Mouse (Mus musculus) mesoderm, embryonic 11.5 days (tissue): ENCODE measurements at regions not wholly inside any gene's neighbourhood (a gene's known extent, or its start where the extent isn't known, plus 50 kb on each side); places are given as distances from the start of the nearest gene placed in this dataset.

Experiments
- DNase-seq: peaks from one replicate; pipeline ENCODE4 v3.0.0-alpha.2; 2012; ENCODE audit warnings: low read depth, low spot score

GRCm38 (mm10) chr11:64655162-64655561 lies 218.7 kb upstream of the F930015N05Rik start:
- DNase-seq = no peak

GRCm38 (mm10) chr11:64663166-64663565 lies 226.7 kb upstream of the F930015N05Rik start:
- DNase-seq = no peak

GRCm38 (mm10) chr11:64667010-64667409 lies 230.6 kb upstream of the F930015N05Rik start:
- no peak for DNase-seq

- no peak for DNase-seq
These were observed 231.1 kb upstream of the F930015N05Rik start for GRCm38 (mm10) chr11:64667521-64667920.

- no peak for DNase-seq
These were observed 235.4 kb upstream of the F930015N05Rik start for GRCm38 (mm10) chr11:64671898-64672297.

- DNase-seq = no peak
These were observed 237.1 kb upstream of the F930015N05Rik start for GRCm38 (mm10) chr11:64673546-64673945.

- no peak for DNase-seq
These were observed 267.3 kb upstream of the F930015N05Rik start for GRCm38 (mm10) chr11:64703776-64704175.

- no peak for DNase-seq
These were observed 267.0 kb upstream of the Elac2 start for GRCm38 (mm10) chr11:64711801-64712200.

- DNase-seq = no peak
These were observed 263.7 kb upstream of the Elac2 start for GRCm38 (mm10) chr11:64715182-64715581.

- DNase-seq = peak; percentile 78
These were observed 260.3 kb upstream of the Elac2 start for GRCm38 (mm10) chr11:64718316-64719085.

- DNase-seq = no peak
These were observed 252.6 kb upstream of the Elac2 start for GRCm38 (mm10) chr11:64726249-64726648.

GRCm38 (mm10) chr11:64727841-64728421 lies 250.9 kb upstream of the Elac2 start:
- DNase-seq = no peak

GRCm38 (mm10) chr11:64738948-64739347 lies 239.9 kb upstream of the Elac2 start:
- DNase-seq = no peak

GRCm38 (mm10) chr11:64743753-64744152 lies 235.1 kb upstream of the Elac2 start:
- no peak for DNase-seq

- DNase-seq = no peak
These were observed 232.7 kb upstream of the Elac2 start for GRCm38 (mm10) chr11:64746146-64746545.

GRCm38 (mm10) chr11:64749976-64750375 lies 228.9 kb upstream of the Elac2 start:
- peak; percentile 31 for DNase-seq

GRCm38 (mm10) chr11:64752299-64752698 lies 226.5 kb upstream of the Elac2 start:
- no peak for DNase-seq

- no peak for DNase-seq
These were observed 226.0 kb upstream of the Elac2 start for GRCm38 (mm10) chr11:64752816-64753215.

- DNase-seq = peak; percentile 48
These were observed 224.8 kb upstream of the Elac2 start for GRCm38 (mm10) chr11:64754076-64754475.

- no peak for DNase-seq
These were observed 223.3 kb upstream of the Elac2 start for GRCm38 (mm10) chr11:64755563-64755962.

- no peak for DNase-seq
These were observed 218.2 kb upstream of the Elac2 start for GRCm38 (mm10) chr11:64760626-64761025.

GRCm38 (mm10) chr11:64762755-64763154 lies 216.1 kb upstream of the Elac2 start:
- no peak for DNase-seq

GRCm38 (mm10) chr11:64764056-64764455 lies 214.8 kb upstream of the Elac2 start:
- DNase-seq = no peak
